Mouse (Mus musculus): ENCODE data around the gene Calr3. TPM values are rescaled to one million over a fixed set of nuclear protein-coding genes. Genes with fewer than 3 reads are reported as not detected.

The Calr3 gene
- polyA plus RNA-seq (2014; fragmentation: Illumina TruSeq; extraction: RNeasy Lipid Tissue Mini Kit (QIAGEN cat#74804); ENCODE audit: low read depth, low replicate concordance): 2.2 TPM

GRCm38 (mm10) chr8:72443338-72443993 lies at the start of gene Calr3, which contains the start of gene 1700030K09Rik:
Calr3 (minus strand) TSS chr8:72443870.
1700030K09Rik (plus strand) TSS chr8:72443880.

GRCm38 (mm10) chr8:72491680-72492621 lies 48.3 kb upstream of the Calr3 start, which contains the start of gene Slc35e1:
Slc35e1 (minus strand) TSS chr8:72492614.

GRCm38 (mm10) chr8:72474826-72475546 lies 31.3 kb upstream of the Calr3 start, which contains the start of gene Cherp:
Cherp (minus strand) TSS chr8:72475226.

DNA sequence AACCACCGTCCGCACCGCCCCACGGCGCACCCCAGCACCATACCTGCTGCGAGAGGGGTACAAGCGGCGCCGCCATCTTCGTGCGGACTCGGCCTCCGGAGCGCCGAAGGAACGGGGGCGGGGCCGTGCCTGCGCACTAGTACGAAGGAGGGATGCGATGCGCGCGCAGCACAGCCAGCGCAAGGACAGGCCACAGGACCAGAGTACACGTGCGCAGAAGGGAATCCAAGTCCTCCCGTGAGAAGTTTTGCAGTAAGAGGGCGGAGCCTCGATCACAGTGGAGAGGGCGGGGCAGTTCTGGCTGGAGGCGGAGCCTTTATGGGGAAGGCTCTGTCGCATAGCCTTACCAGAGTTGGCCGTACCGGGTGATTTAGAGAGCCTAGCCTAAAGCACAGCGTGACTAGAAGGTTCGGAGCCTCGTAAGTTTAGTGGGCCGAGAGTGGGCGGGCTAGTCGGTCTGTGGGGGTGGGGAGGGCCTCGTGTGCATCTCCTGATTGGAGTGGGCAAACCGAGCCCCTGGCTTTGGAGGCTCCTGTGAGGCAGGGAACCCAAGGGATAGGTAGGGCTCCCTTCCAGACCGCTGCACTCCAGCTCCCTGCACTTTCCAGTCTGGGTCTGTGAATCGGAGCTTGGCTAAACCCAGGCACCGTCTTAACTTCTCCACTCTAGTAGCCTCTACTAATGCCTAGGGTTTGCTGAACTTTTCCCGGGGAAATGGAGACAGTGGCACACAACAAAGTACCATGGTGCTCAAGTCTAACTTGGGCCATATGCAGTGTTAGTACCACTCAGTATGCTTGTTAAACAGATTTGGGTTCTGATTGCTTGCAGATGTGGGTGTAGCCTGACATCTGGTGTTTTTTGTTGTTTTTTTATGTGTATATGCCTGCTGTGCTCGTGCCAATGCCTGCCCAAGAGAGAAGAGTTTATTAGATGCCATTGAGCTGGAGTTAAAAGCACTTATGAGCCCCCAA lies 22.0 kb downstream of the Calr3 start, which contains the start of gene Eps15l1:
Gene Eps15l1, minus strand, starts transcription at position 99 of the 974 bp plus-strand sequence.

Other genes with a start within 250 kb of the Calr3 start
- gene Cib3, start 231.0 kb downstream of the Calr3 start, polyA plus RNA-seq (2014; fragmentation: Illumina TruSeq; extraction: RNeasy Lipid Tissue Mini Kit (QIAGEN cat#74804); ENCODE audit: low read depth, low replicate concordance): 2.5 TPM
- gene Gm11034, start 230.2 kb downstream of the Calr3 start, polyA plus RNA-seq (2014; fragmentation: Illumina TruSeq; extraction: RNeasy Lipid Tissue Mini Kit (QIAGEN cat#74804); ENCODE audit: low read depth, low replicate concordance): not detected
- 15.1 TPM for gene Fam32a, start 224.1 kb downstream of the Calr3 start, polyA plus RNA-seq (2014; fragmentation: Illumina TruSeq; extraction: RNeasy Lipid Tissue Mini Kit (QIAGEN cat#74804); ENCODE audit: low read depth, low replicate concordance)
- gene Ap1m1, start 203.9 kb downstream of the Calr3 start, polyA plus RNA-seq (2014; fragmentation: Illumina TruSeq; extraction: RNeasy Lipid Tissue Mini Kit (QIAGEN cat#74804); ENCODE audit: low read depth, low replicate concordance): 11.5 TPM
- not detected for gene Gm10282, start 138.6 kb downstream of the Calr3 start, polyA plus RNA-seq (2014; fragmentation: Illumina TruSeq; extraction: RNeasy Lipid Tissue Mini Kit (QIAGEN cat#74804); ENCODE audit: low read depth, low replicate concordance)
- 2.3 TPM for gene Klf2, start 124.8 kb downstream of the Calr3 start, polyA plus RNA-seq (2014; fragmentation: Illumina TruSeq; extraction: RNeasy Lipid Tissue Mini Kit (QIAGEN cat#74804); ENCODE audit: low read depth, low replicate concordance)
- gene Eps15l1, start 22.4 kb downstream of the Calr3 start, polyA plus RNA-seq (2014; fragmentation: Illumina TruSeq; extraction: RNeasy Lipid Tissue Mini Kit (QIAGEN cat#74804); ENCODE audit: low read depth, low replicate concordance): 11.4 TPM
- 0.26 TPM for gene 1700030K09Rik, start within 50 bp of the Calr3 start, polyA plus RNA-seq (2014; fragmentation: Illumina TruSeq; extraction: RNeasy Lipid Tissue Mini Kit (QIAGEN cat#74804); ENCODE audit: low read depth, low replicate concordance)
- gene Cherp, start 31.4 kb upstream of the Calr3 start, polyA plus RNA-seq (2014; fragmentation: Illumina TruSeq; extraction: RNeasy Lipid Tissue Mini Kit (QIAGEN cat#74804); ENCODE audit: low read depth, low replicate concordance): 3.3 TPM
- 19.0 TPM for gene Slc35e1, start 48.7 kb upstream of the Calr3 start, polyA plus RNA-seq (2014; fragmentation: Illumina TruSeq; extraction: RNeasy Lipid Tissue Mini Kit (QIAGEN cat#74804); ENCODE audit: low read depth, low replicate concordance)
- 0.69 TPM for gene Med26, start 104.4 kb upstream of the Calr3 start, polyA plus RNA-seq (2014; fragmentation: Illumina TruSeq; extraction: RNeasy Lipid Tissue Mini Kit (QIAGEN cat#74804); ENCODE audit: low read depth, low replicate concordance)
- 30.5 TPM for gene Smim7, start 127.2 kb upstream of the Calr3 start, polyA plus RNA-seq (2014; fragmentation: Illumina TruSeq; extraction: RNeasy Lipid Tissue Mini Kit (QIAGEN cat#74804); ENCODE audit: low read depth, low replicate concordance)
- 0.29 TPM for gene Tmem38a, start 128.2 kb upstream of the Calr3 start, polyA plus RNA-seq (2014; fragmentation: Illumina TruSeq; extraction: RNeasy Lipid Tissue Mini Kit (QIAGEN cat#74804); ENCODE audit: low read depth, low replicate concordance)
- gene Nwd1, start 202.8 kb upstream of the Calr3 start, polyA plus RNA-seq (2014; fragmentation: Illumina TruSeq; extraction: RNeasy Lipid Tissue Mini Kit (QIAGEN cat#74804); ENCODE audit: low read depth, low replicate concordance): not detected